Mouse (Mus musculus) CH12.LX (cell line): ENCODE measurements around the gene Popdc3.

Experiments used
- CHD2 ChIP-seq: IDR thresholded peaks from 2 replicates; pipeline ENCODE4 v1.6.1; 2011; ENCODE audit warnings: low read length, improper control_type of control experiment
- CTCF ChIP-seq, 2 experiments: IDR thresholded peaks in 1 of 2; conservative IDR thresholded peaks in 1 of 2; 2 replicates each; pipeline ENCODE4 v1.5.1; 2011 to 2012; ENCODE audit warnings: low read depth in 2 of 2, low read length in 2 of 2, improper control_type of control experiment in 1 of 2, inconsistent platforms in 1 of 2, mild to moderate bottlenecking in 1 of 2, moderate library complexity in 1 of 2
- EP300 ChIP-seq: IDR thresholded peaks from 2 replicates; pipeline ENCODE4 v1.6.1; 2011; ENCODE audit warnings: low read length, improper control_type of control experiment
- MAFK ChIP-seq: IDR thresholded peaks from 2 replicates; pipeline ENCODE4 v1.6.1; 2011; ENCODE audit warnings: low read length, improper control_type of control experiment; ENCODE audit not compliant: insufficient replicate concordance
- MYC ChIP-seq: IDR thresholded peaks from 2 replicates; pipeline ENCODE4 v1.6.1; 2011; ENCODE audit warnings: low read depth, mild to moderate bottlenecking, improper control_type of control experiment, low read length
- NELFE ChIP-seq: IDR thresholded peaks from 2 replicates; pipeline ENCODE4 v1.6.1; 2011; ENCODE audit warnings: low read depth, low read length, improper control_type of control experiment
- POLR2A ChIP-seq: IDR thresholded peaks from 2 replicates; pipeline ENCODE4 v1.6.1; 2011; ENCODE audit warnings: low read depth, mild to moderate bottlenecking, improper control_type of control experiment, low read length
- TBP ChIP-seq: conservative IDR thresholded peaks from 2 replicates; pipeline ENCODE4 v1.6.1; 2011; ENCODE audit warnings: low read depth, low read length, improper control_type of control experiment
- TCF12 ChIP-seq: IDR thresholded peaks from 2 replicates; pipeline ENCODE4 v1.6.1; 2014; ENCODE audit warnings: low read depth, mild to moderate bottlenecking, inconsistent platforms, low read length, improper control_type of control experiment

GRCm38 (mm10) chr10:45174345-45174744, 3.6 kb upstream of the Popdc3 start:
- TF ChIP-seq MAFK (no peak), POLR2A (no peak), CTCF (conservative IDR thresholded peaks at IDR 0.05 in 1 of 2, IDR thresholded peaks at IDR 0.05 in 1 of 2; ENCODE audit: low read depth in 2 of 2, low read length in 2 of 2) (no peak), EP300 (no peak), MYC (no peak), TCF12 (no peak), CHD2 (no peak), TBP (no peak), NELFE (no peak)
